Mouse (Mus musculus): ENCODE results near the gene Gm4858.

- TF ChIP-seq EP300 (IDR thresholded peaks at IDR 0.05; ENCODE audit: low read depth) (no peak), CTCF (IDR thresholded peaks at IDR 0.05; ENCODE audit: low read depth) (peak; percentile 31)
Observed at GRCm38 (mm10) chr3:93111668-93112067, 43.0 kb downstream of the Gm4858 start.
